Mouse (Mus musculus) adrenal gland, postnatal 36 days (tissue): ENCODE results near the gene Ccni. TPM values are rescaled to one million over a fixed set of nuclear protein-coding genes. Genes with fewer than 3 reads are reported as not detected.

Experiments
- DNase-seq, 2 experiments: peaks; one replicate each; pipeline ENCODE4 v3.0.0; 2021; ENCODE audit warnings: mixed read lengths in 1 of 2
- long read RNA-seq, 2 experiments: library from polyadenylated mRNA; stranded (forward); transcript quantifications; one replicate each; pipeline ENCODE4 v2.0.0; 2021; ENCODE audit warnings: borderline sequencing depth in 2 of 2
- total RNA-seq, 2 experiments: library from RNA; stranded (reverse); gene quantifications; 2 replicates each; pipeline ENCODE4 v1.2.3; 2021

Gene Ccni
- 100 to 1,000 TPM; 213 to 239 TPM for total RNA-seq
- long read RNA-seq, experiment 1, transcript Ccni-201 (7 exons, 2,804 nt), result major isoform, 74 of 105 reads
- long read RNA-seq, experiment 1, partial matches to known transcripts, result 6 of 105 reads
- long read RNA-seq, experiment 1, other reads (novel, unspliced or antisense), result 25 of 105 reads
- long read RNA-seq, experiment 2, transcript Ccni-201 (7 exons, 2,804 nt), result major isoform, 23 of 25 reads
- long read RNA-seq, experiment 2, partial matches to known transcripts, result 2 of 25 reads
- long read RNA-seq, experiment 2, other reads (novel, unspliced or antisense), result 0 of 25 reads

- DNase-seq, result peak; percentile 96
These were observed at the start of gene Ccni, which contains the start of gene 2010109A12Rik for GRCm38 (mm10) chr5:93206109-93207005. TSS of gene Ccni (minus strand) at chr5:93206495. TSS of gene 2010109A12Rik (plus strand) at chr5:93206518.

- DNase-seq, result no peak
These were observed 49.5 kb upstream of the Ccni start for GRCm38 (mm10) chr5:93255759-93256265.

GRCm38 (mm10) chr5:93251001-93251760, 44.9 kb upstream of the Ccni start:
- peak; percentile 69 to 79 for DNase-seq

GRCm38 (mm10) chr5:93249940-93250578, 43.8 kb upstream of the Ccni start:
- DNase-seq, result peak in 1 of 2 experiments; percentile 6

GRCm38 (mm10) chr5:93245280-93245679, 39.0 kb upstream of the Ccni start:
- no peak for DNase-seq

GRCm38 (mm10) chr5:93239590-93240544, 33.6 kb upstream of the Ccni start:
- DNase-seq, result no peak

GRCm38 (mm10) chr5:93236541-93236940, 30.2 kb upstream of the Ccni start:
- no peak for DNase-seq

- DNase-seq, result no peak
These were observed 29.6 kb upstream of the Ccni start for GRCm38 (mm10) chr5:93235888-93236287.

- DNase-seq, result no peak
These were observed 28.3 kb upstream of the Ccni start for GRCm38 (mm10) chr5:93234605-93235004.

- DNase-seq, result no peak
These were observed 27.8 kb upstream of the Ccni start for GRCm38 (mm10) chr5:93234130-93234529.

GRCm38 (mm10) chr5:93232838-93233237, 26.5 kb upstream of the Ccni start:
- no peak for DNase-seq

GRCm38 (mm10) chr5:93231721-93232120, 25.4 kb upstream of the Ccni start:
- no peak for DNase-seq

GRCm38 (mm10) chr5:93229527-93229926, 23.2 kb upstream of the Ccni start:
- DNase-seq, result no peak

GRCm38 (mm10) chr5:93227157-93227556, 20.9 kb upstream of the Ccni start:
- no peak for DNase-seq

- DNase-seq, result no peak
These were observed 18.3 kb upstream of the Ccni start for GRCm38 (mm10) chr5:93224549-93224948.

GRCm38 (mm10) chr5:93221661-93222060, 15.4 kb upstream of the Ccni start:
- DNase-seq, result peak; percentile 55 to 57

GRCm38 (mm10) chr5:93218375-93218774, 12.1 kb upstream of the Ccni start:
- DNase-seq, result no peak

GRCm38 (mm10) chr5:93207555-93207954, 1.3 kb upstream of the Ccni start:
- no peak for DNase-seq

- peak; percentile 13 to 23 for DNase-seq
These were observed 682 bp upstream of the Ccni start for GRCm38 (mm10) chr5:93207006-93207348.

GRCm38 (mm10) chr5:93205371-93206108, 755 bp downstream of the Ccni start:
- DNase-seq, result peak; percentile 44 to 63
